Mouse (Mus musculus) spleen, embryonic (tissue): ENCODE measurements at regions not wholly inside any gene's neighbourhood (a gene's known extent, or its start where the extent isn't known, plus 50 kb on each side); places are given as distances from the start of the nearest gene placed in this dataset.

Experiments
- CTCF ChIA-PET: fragments of 350-600 bp; sonication (Branson Sonifier 250); formaldehyde crosslinking; loops from one replicate; lab custom pipeline; 2022; lab: Charles Lee

DNA sequence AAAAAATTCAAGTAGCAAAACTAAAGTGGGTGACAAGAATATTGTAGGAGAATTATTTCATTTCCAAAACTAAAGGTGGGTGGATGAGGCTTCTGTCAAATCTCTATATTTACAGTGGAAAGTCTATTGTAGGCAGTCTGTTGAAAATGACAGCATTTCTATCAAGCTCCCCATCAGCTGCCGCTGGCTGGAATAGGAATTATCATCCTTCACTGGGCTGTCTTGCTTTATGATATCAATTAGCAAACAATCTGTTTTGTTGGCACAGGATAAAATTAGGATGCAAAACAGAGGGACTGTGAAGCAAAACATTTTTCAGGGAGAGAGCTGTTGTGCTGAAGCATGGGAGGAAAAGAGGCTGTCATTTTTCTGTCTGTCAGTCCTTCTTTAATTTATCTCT lies 1249.0 kb downstream of the Hace1 start:
- CTCF ChIA-PET: no interaction called here

DNA sequence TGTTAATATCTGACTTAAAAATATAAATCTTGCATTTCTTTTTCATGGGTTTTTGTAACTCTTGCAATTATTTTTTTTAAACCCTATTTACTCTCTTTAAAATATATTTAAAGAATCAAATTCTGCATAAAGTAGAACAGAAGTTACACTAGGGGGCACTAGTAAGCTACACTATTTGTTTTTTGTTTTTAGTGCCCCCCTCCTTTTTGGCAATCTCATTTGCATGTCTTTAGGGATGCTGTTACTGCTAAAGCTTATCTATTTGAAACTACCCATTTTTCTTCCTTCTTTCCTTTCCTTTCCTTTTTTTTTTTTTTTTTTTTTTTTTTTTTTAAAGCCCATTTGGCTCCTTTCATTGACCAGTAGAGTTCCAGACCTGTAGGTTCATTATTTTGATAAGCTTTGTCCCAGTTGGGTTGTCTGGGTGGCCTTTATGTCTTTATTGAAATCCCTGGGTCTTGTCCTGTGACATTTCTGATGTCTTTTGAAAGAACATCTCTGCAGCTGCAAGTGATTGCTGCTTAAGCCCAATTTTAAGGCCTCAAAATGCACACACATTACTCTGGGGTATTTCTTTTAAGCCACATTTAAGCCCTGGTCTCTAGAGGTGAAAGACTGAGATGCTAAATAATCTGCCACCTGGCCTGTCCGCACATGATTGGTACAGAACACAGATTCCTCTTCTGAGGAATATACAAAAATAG lies 1249.6 kb downstream of the Hace1 start:
- CTCF ChIA-PET: no interaction called here

DNA sequence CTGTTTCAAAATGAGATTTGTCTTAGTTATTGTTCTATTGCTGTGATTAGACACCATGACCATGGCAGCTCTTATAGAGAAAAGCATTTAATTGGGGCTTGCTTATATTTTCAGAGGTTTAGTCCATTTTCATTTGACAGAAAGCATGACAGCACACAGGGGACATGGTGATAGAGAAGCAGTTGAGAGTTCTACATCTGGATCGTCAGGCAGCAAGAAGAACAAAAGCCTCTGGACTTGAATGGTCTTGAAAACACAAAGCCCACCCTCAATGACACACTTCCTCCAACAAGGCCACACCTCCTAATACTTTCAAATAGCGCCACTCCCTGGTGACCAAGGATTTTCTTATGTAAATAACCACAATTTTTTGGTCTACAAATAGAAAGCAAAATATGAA lies 1250.5 kb downstream of the Hace1 start:
- CTCF ChIA-PET: no interaction called here

DNA sequence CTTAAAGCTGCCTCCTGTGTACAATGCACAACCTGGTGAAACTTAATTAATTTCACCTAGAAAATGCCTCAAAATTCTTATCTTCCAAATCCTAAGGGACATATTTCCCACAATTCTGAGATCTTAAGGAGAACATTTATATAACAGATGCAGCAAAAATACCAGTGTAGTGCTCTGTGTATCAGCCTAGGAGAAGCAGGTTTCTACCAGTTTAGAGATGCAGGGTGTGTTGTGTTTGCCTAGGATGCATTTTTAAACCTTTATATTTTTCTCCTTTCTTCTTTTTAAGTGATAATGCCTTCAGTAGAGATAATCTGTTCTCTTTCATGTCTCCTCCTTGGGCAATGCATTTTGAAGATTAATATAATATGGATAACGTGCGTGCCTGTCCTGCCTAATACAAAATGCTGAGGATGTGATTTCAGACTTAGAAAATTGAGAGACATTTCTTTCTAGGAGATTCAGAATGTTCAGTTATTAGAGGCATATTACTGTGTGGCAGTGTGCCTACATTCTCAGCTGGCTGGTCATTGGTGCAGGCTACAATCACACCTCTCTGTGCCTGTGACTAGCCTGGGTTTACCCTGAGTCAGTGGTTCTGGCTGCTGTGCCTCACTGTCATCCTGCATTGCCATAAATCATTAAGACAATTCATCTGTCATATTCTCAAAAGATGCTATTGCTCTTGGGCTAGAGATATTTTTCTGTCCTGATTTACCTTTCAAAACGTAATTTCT lies 1268.1 kb downstream of the Hace1 start:
- CTCF ChIA-PET: no interaction called here
